Mouse (Mus musculus) embryonic fibroblast, embryonic 13.5 days (primary cell): Measurements from ENCODE around the gene Henmt1.

ENCODE experiments used
- CTCF ChIP-seq: IDR thresholded peaks from 2 replicates; pipeline ENCODE4 v1.5.1; 2011; ENCODE audit warnings: mild to moderate bottlenecking, control low read depth, low read length, moderate library complexity, borderline replicate concordance; ENCODE audit not compliant: insufficient read depth
- POLR2A ChIP-seq: IDR thresholded peaks from 2 replicates; pipeline ENCODE4 v1.6.1; 2011; ENCODE audit warnings: low read depth, mild to moderate bottlenecking, control low read depth, low read length, moderate library complexity

- no peak for TF ChIP-seq CTCF
- TF ChIP-seq POLR2A, result no peak
These were observed 37.6 kb upstream of the Henmt1 start for GRCm38 (mm10) chr3:108902038-108902437.
